Mouse (Mus musculus): ENCODE measurements around the gene Foxe3.

The Foxe3 gene

GRCm38 (mm10) chr4:114876441-114876972 is 49.3 kb downstream of the Foxe3 start:
- DNase-seq (ENCODE audit: low read depth, low spot score) = no peak

Measured in retina, adult 2 months (tissue).